Mouse (Mus musculus): ENCODE data around the gene Rasl12. TPM values are rescaled to one million over a fixed set of nuclear protein-coding genes. Genes with fewer than 3 reads are reported as not detected.
A peak's percentile ranks its signal among the peaks of the same experiment; 100 is the strongest.

Rasl12 gene
- polyA plus RNA-seq, 1 experiment from 2014 or later = 5.0 TPM

GRCm38 (mm10) chr9:65428003-65428402 lies 29.7 kb downstream of the Rasl12 start:
- no peak overlapping the region for H3K4me2 ChIP-seq (ENCODE audit: low read depth, low read length)
- H3K4me1 ChIP-seq (ENCODE audit: control insufficient read depth, insufficient read depth, low read length) = peaks cover 4% of the 10 kb centered on the region; the same call in 1 of the 2 replicates
- 0 out of 2 replicates have a peak, but pooled peaks cover 1% of the 10 kb centered on the region for H3K27me3 ChIP-seq (replicated peaks; ENCODE audit: control insufficient read depth, insufficient read depth, low read length)
- 84% methylated on average over 5 of the region's 5 CpGs for WGBS
- ATAC-seq = no peak
- no peak overlapping the region for H3K4me3 ChIP-seq (ENCODE audit: low read length)
- H3K9ac ChIP-seq (ENCODE audit: low read depth, low read length) = no peak overlapping the region
- H3K27ac ChIP-seq (ENCODE audit: low read length) = peak overlapping the region; percentile 83
- H3K9me3 ChIP-seq (ENCODE audit: control insufficient read depth, low read length) = no peaks in the 10 kb centered on the region
- no peaks in the 10 kb centered on the region for H3K36me3 ChIP-seq (ENCODE audit: control insufficient read depth, insufficient read depth, low read length)

GRCm38 (mm10) chr9:65430401-65430800 lies 32.1 kb downstream of the Rasl12 start:
- H3K4me1 ChIP-seq (ENCODE audit: control insufficient read depth, insufficient read depth, low read length) = no peaks in the 10 kb centered on the region
- H3K27me3 ChIP-seq (replicated peaks; ENCODE audit: control insufficient read depth, insufficient read depth, low read length) = 0 out of 2 replicates have a peak, but pooled peaks cover 2% of the 10 kb centered on the region
- H3K4me3 ChIP-seq (ENCODE audit: low read length) = no peak overlapping the region
- H3K9me3 ChIP-seq (ENCODE audit: control insufficient read depth, low read length) = no peaks in the 10 kb centered on the region
- H3K27ac ChIP-seq (ENCODE audit: low read length) = no peak overlapping the region
- H3K4me2 ChIP-seq (ENCODE audit: low read depth, low read length) = no peak overlapping the region
- ATAC-seq = no peak
- no peaks in the 10 kb centered on the region for H3K36me3 ChIP-seq (ENCODE audit: control insufficient read depth, insufficient read depth, low read length)
- H3K9ac ChIP-seq (ENCODE audit: low read depth, low read length) = no peak overlapping the region

- Histone ChIP-seq H3K4me3 (ENCODE audit: low read length) (no peak overlapping the region), H3K4me2 (ENCODE audit: low read depth, low read length) (no peak overlapping the region), H3K4me1 (ENCODE audit: control insufficient read depth, insufficient read depth, low read length) (no peaks in the 10 kb centered on the region), H3K27ac (ENCODE audit: low read length) (no peak overlapping the region), H3K27me3 (replicated peaks; ENCODE audit: control insufficient read depth, insufficient read depth, low read length) (0 out of 2 replicates have a peak, but pooled peaks cover 2% of the 10 kb centered on the region), H3K9me3 (ENCODE audit: control insufficient read depth, low read length) (no peaks in the 10 kb centered on the region), H3K9ac (ENCODE audit: low read depth, low read length) (no peak overlapping the region), H3K36me3 (ENCODE audit: control insufficient read depth, insufficient read depth, low read length) (no peaks in the 10 kb centered on the region)
- 94% methylated on average over 5 of the region's 5 CpGs for WGBS
- ATAC-seq = no peak
These were observed 32.6 kb downstream of the Rasl12 start for GRCm38 (mm10) chr9:65430921-65431320.

- 0 out of 2 replicates have a peak, but pooled peaks cover 2% of the 10 kb centered on the region for H3K27me3 ChIP-seq (replicated peaks; ENCODE audit: control insufficient read depth, insufficient read depth, low read length)
- no peak overlapping the region for H3K27ac ChIP-seq (ENCODE audit: low read length)
- no peaks in the 10 kb centered on the region for H3K36me3 ChIP-seq (ENCODE audit: control insufficient read depth, insufficient read depth, low read length)
- no peak for ATAC-seq
- H3K9me3 ChIP-seq (ENCODE audit: control insufficient read depth, low read length) = no peaks in the 10 kb centered on the region
- 1% methylated on average over 3 of the region's 3 CpGs for WGBS
- no peak overlapping the region for H3K4me3 ChIP-seq (ENCODE audit: low read length)
- H3K4me2 ChIP-seq (ENCODE audit: low read depth, low read length) = no peak overlapping the region
- H3K4me1 ChIP-seq (ENCODE audit: control insufficient read depth, insufficient read depth, low read length) = no peaks in the 10 kb centered on the region
- no peak overlapping the region for H3K9ac ChIP-seq (ENCODE audit: low read depth, low read length)
These were observed 33.9 kb downstream of the Rasl12 start for GRCm38 (mm10) chr9:65432236-65432635.

GRCm38 (mm10) chr9:65434140-65434539 lies 35.8 kb downstream of the Rasl12 start:
- Histone ChIP-seq H3K36me3 (ENCODE audit: control insufficient read depth, insufficient read depth, low read length) (no peaks in the 10 kb centered on the region), H3K4me3 (ENCODE audit: low read length) (no peak overlapping the region), H3K4me2 (ENCODE audit: low read depth, low read length) (no peak overlapping the region), H3K27me3 (replicated peaks; ENCODE audit: control insufficient read depth, insufficient read depth, low read length) (0 out of 2 replicates have a peak, but pooled peaks cover 2% of the 10 kb centered on the region), H3K27ac (ENCODE audit: low read length) (no peak overlapping the region), H3K4me1 (ENCODE audit: control insufficient read depth, insufficient read depth, low read length) (no peaks in the 10 kb centered on the region), H3K9me3 (ENCODE audit: control insufficient read depth, low read length) (no peaks in the 10 kb centered on the region), H3K9ac (ENCODE audit: low read depth, low read length) (no peak overlapping the region)
- WGBS = 67% methylated on average over 5 of the region's 5 CpGs
- ATAC-seq = no peak

- Histone ChIP-seq H3K9ac (ENCODE audit: low read depth, low read length) (no peak overlapping the region), H3K4me1 (ENCODE audit: control insufficient read depth, insufficient read depth, low read length) (no peaks in the 10 kb centered on the region), H3K27ac (ENCODE audit: low read length) (no peak overlapping the region), H3K36me3 (ENCODE audit: control insufficient read depth, insufficient read depth, low read length) (no peaks in the 10 kb centered on the region), H3K27me3 (replicated peaks; ENCODE audit: control insufficient read depth, insufficient read depth, low read length) (0 out of 2 replicates have a peak, but pooled peaks cover 2% of the 10 kb centered on the region), H3K9me3 (ENCODE audit: control insufficient read depth, low read length) (no peaks in the 10 kb centered on the region), H3K4me3 (ENCODE audit: low read length) (no peak overlapping the region), H3K4me2 (ENCODE audit: low read depth, low read length) (no peak overlapping the region)
- 71% methylated on average over 4 of the region's 4 CpGs for WGBS
- ATAC-seq = peak; percentile 36
These were observed 36.9 kb downstream of the Rasl12 start for GRCm38 (mm10) chr9:65435211-65435610.

- Histone ChIP-seq H3K9me3 (ENCODE audit: control insufficient read depth, low read length) (no peaks in the 10 kb centered on the region), H3K27ac (ENCODE audit: low read length) (peak within 1 kb of the TSS; percentile 51), H3K9ac (ENCODE audit: low read depth, low read length) (peak within 1 kb of the TSS; percentile 87), H3K4me2 (ENCODE audit: low read depth, low read length) (peak within 1 kb of the TSS; percentile 56), H3K36me3 (ENCODE audit: control insufficient read depth, insufficient read depth, low read length) (0 out of 2 replicates have a peak, but pooled peaks cover under 1% of the 10 kb centered on the region), H3K4me1 (ENCODE audit: control insufficient read depth, insufficient read depth, low read length) (no peaks in the 10 kb centered on the region), H3K4me3 (ENCODE audit: low read length) (peak within 1 kb of the TSS; percentile 99), H3K27me3 (replicated peaks; ENCODE audit: control insufficient read depth, insufficient read depth, low read length) (0 out of 2 replicates have a peak, but pooled peaks cover 2% of the 10 kb centered on the region)
- ATAC-seq = peak; percentile 93
- under 1% methylated on average over 54 of the region's 54 CpGs for WGBS
These were observed 37.5 kb downstream of the Rasl12 start, which contains the start of gene Mtfmt for GRCm38 (mm10) chr9:65435671-65436301. Gene Mtfmt, plus strand, starts transcription at chr9:65435782.

GRCm38 (mm10) chr9:65444692-65445091 lies 46.4 kb downstream of the Rasl12 start:
- Histone ChIP-seq H3K9ac (ENCODE audit: low read depth, low read length) (no peak overlapping the region), H3K4me2 (ENCODE audit: low read depth, low read length) (no peak overlapping the region), H3K4me3 (ENCODE audit: low read length) (no peak overlapping the region), H3K9me3 (ENCODE audit: control insufficient read depth, low read length) (no peaks in the 10 kb centered on the region), H3K27ac (ENCODE audit: low read length) (no peak overlapping the region), H3K4me1 (ENCODE audit: control insufficient read depth, insufficient read depth, low read length) (no peaks in the 10 kb centered on the region), H3K36me3 (ENCODE audit: control insufficient read depth, insufficient read depth, low read length) (peaks cover 21% of the 10 kb centered on the region), H3K27me3 (replicated peaks; ENCODE audit: control insufficient read depth, insufficient read depth, low read length) (no peaks in the 10 kb centered on the region)
- no peak for ATAC-seq
- 94% methylated on average over 4 of the region's 4 CpGs for WGBS

GRCm38 (mm10) chr9:65447951-65448350 lies 49.6 kb downstream of the Rasl12 start:
- peaks cover 16% of the 10 kb centered on the region for H3K36me3 ChIP-seq (ENCODE audit: control insufficient read depth, insufficient read depth, low read length)
- H3K27ac ChIP-seq (ENCODE audit: low read length) = no peak overlapping the region
- no peaks in the 10 kb centered on the region for H3K27me3 ChIP-seq (replicated peaks; ENCODE audit: control insufficient read depth, insufficient read depth, low read length)
- no peak for ATAC-seq
- 91% methylated on average over 6 of the region's 6 CpGs for WGBS
- no peak overlapping the region for H3K9ac ChIP-seq (ENCODE audit: low read depth, low read length)
- no peak overlapping the region for H3K4me3 ChIP-seq (ENCODE audit: low read length)
- no peaks in the 10 kb centered on the region for H3K4me1 ChIP-seq (ENCODE audit: control insufficient read depth, insufficient read depth, low read length)
- H3K4me2 ChIP-seq (ENCODE audit: low read depth, low read length) = no peak overlapping the region
- no peaks in the 10 kb centered on the region for H3K9me3 ChIP-seq (ENCODE audit: control insufficient read depth, low read length)
